Mouse (Mus musculus) heart, postnatal 0 days (tissue): ENCODE measurements around the gene Trp53i13.

ENCODE experiments used
- CTCF ChIP-seq: IDR thresholded peaks from 2 replicates; pipeline ENCODE4 v1.5.1; 2016; ENCODE audit warnings: antibody characterized with exemption, control low read depth, low read depth
- EP300 ChIP-seq: IDR thresholded peaks from 2 replicates; pipeline ENCODE4 v1.6.1; 2016; ENCODE audit warnings: antibody characterized with exemption, low read depth

- TF ChIP-seq CTCF = peak; percentile 86
- TF ChIP-seq EP300 = no peak
Measured at GRCm38 (mm10) chr11:77501392-77501791, 14.4 kb downstream of the Trp53i13 start.
